Mouse (Mus musculus): ENCODE measurements around the gene Vps13d. TPM values are rescaled to one million over a fixed set of nuclear protein-coding genes. Genes with fewer than 3 reads are reported as not detected.

The Vps13d gene
- total and polyA plus RNA-seq, 3 experiments = 9.4 to 9.8 (median 9.7) TPM

DNA sequence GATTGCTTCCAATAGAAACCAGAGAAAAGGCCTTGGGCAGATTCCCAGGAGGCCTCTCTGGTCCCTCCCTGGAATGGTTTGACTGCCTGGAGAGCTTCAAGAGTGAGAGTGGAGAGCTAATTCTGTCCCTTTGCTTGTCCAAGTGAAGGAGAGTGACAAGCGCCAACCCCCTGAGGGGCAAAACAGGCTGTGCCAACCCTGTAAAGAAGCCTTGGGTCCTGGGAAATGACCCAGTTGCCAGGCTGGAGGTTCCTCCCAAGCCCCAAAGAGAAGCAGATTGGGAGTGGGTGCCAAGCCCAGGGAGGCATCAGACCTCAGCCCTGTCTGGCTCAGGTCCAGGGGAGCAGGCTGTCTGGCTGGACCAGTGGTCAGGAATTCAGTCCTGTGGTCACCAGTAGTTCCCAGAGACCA is 265.0 kb downstream of the Vps13d start:
- in situ Hi-C loops (cut with MboI; ENCODE audit: low pct_ligation_motif_present, low pct_unique_long_range_greater_than_20kb, low sequenced_read_pairs) (no loop called here), dilution Hi-C loops (cut with MboI; ENCODE audit: extremely low pct_ligation_motif_present, extremely low pct_unique_long_range_greater_than_20kb, low sequenced_read_pairs) (no loop called here)
- peaks cover 19 to 26% of the 10 kb centered on the region in 2 experiments for H3K36me3 ChIP-seq (replicated peaks in 1 of 2; ENCODE audit: control insufficient read depth in 1 of 2, insufficient read depth in 1 of 2, low read length in 1 of 2)
- DNase-seq (ENCODE audit: extremely low read depth) = no peak
- TF ChIP-seq POLR2A (IDR thresholded peaks at IDR 0.05; ENCODE audit: low read depth, low read length) (no peak), MXI1 (IDR thresholded peaks at IDR 0.05; ENCODE audit: low read depth, low read length) (no peak), ELF1 (IDR thresholded peaks at IDR 0.05; ENCODE audit: low read depth, low read length) (no peak), MYC (IDR thresholded peaks at IDR 0.05; ENCODE audit: low read depth, low read length) (no peak)
- H3K79me2 ChIP-seq (replicated peaks; ENCODE audit: control insufficient read depth, extremely low read depth, insufficient read depth, poor library complexity, severe bottlenecking) = no peaks in the 10 kb centered on the region
- H3K9ac ChIP-seq (ENCODE audit: insufficient read depth, low read depth) = no peak overlapping the region
- H3K4me2 ChIP-seq (ENCODE audit: insufficient read depth, low read depth, poor library complexity, severe bottlenecking) = no peak overlapping the region
- no peaks in the 10 kb centered on the region for H3K27me3 ChIP-seq (replicated peaks)
- H3K27ac ChIP-seq (ENCODE audit: insufficient read depth, low read depth) = no peak overlapping the region
- no peaks in the 10 kb centered on the region for H3K4me1 ChIP-seq (ENCODE audit: control insufficient read depth in 1 of 2, insufficient read depth in 2 of 2)
- no peak overlapping the region for H3K4me3 ChIP-seq (replicated peaks in 1 of 3; ENCODE audit: low read depth in 2 of 3, low read length in 2 of 3, poor library complexity in 1 of 3)
- H3K9me3 ChIP-seq (replicated peaks; ENCODE audit: low read length) = peaks cover 3% of the 10 kb centered on the region

- DNase-seq (ENCODE audit: extremely low read depth) = no peak
- Histone ChIP-seq H3K36me3 (replicated peaks in 1 of 2; ENCODE audit: control insufficient read depth in 1 of 2, insufficient read depth in 1 of 2, low read length in 1 of 2) (peaks cover 19 to 26% of the 10 kb centered on the region in 2 experiments), H3K27ac (ENCODE audit: insufficient read depth, low read depth) (no peak overlapping the region), H3K9ac (ENCODE audit: insufficient read depth, low read depth) (no peak overlapping the region), H3K4me1 (ENCODE audit: control insufficient read depth in 1 of 2, insufficient read depth in 2 of 2) (no peaks in the 10 kb centered on the region), H3K27me3 (replicated peaks) (no peaks in the 10 kb centered on the region), H3K4me3 (replicated peaks in 1 of 3; ENCODE audit: low read depth in 2 of 3, low read length in 2 of 3, poor library complexity in 1 of 3) (no peak overlapping the region), H3K9me3 (replicated peaks; ENCODE audit: low read length) (peaks cover 3% of the 10 kb centered on the region), H3K4me2 (ENCODE audit: insufficient read depth, low read depth, poor library complexity, severe bottlenecking) (no peak overlapping the region), H3K79me2 (replicated peaks; ENCODE audit: control insufficient read depth, extremely low read depth, insufficient read depth, poor library complexity, severe bottlenecking) (no peaks in the 10 kb centered on the region)
- in situ Hi-C loops (cut with MboI; ENCODE audit: low pct_ligation_motif_present, low pct_unique_long_range_greater_than_20kb, low sequenced_read_pairs) = no loop called here
- dilution Hi-C loops (cut with MboI; ENCODE audit: extremely low pct_ligation_motif_present, extremely low pct_unique_long_range_greater_than_20kb, low sequenced_read_pairs) = no loop called here
- TF ChIP-seq POLR2AphosphoS2 (IDR thresholded peaks at IDR 0.05; ENCODE audit: low read depth, low read length) = no peak
- TF ChIP-seq JUND (conservative IDR thresholded peaks at IDR 0.05; ENCODE audit: low read depth, low read length) = no peak
- no peak for TF ChIP-seq E2F4 (IDR thresholded peaks at IDR 0.05; ENCODE audit: insufficient replicate concordance, low read depth, low read length)
- no peak for TF ChIP-seq CTCF (conservative IDR thresholded peaks at IDR 0.05 in 1 of 2, IDR thresholded peaks at IDR 0.05 in 1 of 2; ENCODE audit: low read depth in 2 of 2, low read length in 2 of 2)
- TF ChIP-seq CHD1 (IDR thresholded peaks at IDR 0.05; ENCODE audit: low read depth, low read length) = no peak
- no peak for TF ChIP-seq GABPA (IDR thresholded peaks at IDR 0.05; ENCODE audit: insufficient replicate concordance, low read depth, low read length)
- TF ChIP-seq MAZ (IDR thresholded peaks at IDR 0.05; ENCODE audit: low read depth, low read length) = no peak
- no peak for TF ChIP-seq NELFE (IDR thresholded peaks at IDR 0.05; ENCODE audit: low read depth, low read length)
- TF ChIP-seq POLR2A (IDR thresholded peaks at IDR 0.05; ENCODE audit: low read depth, low read length) = no peak
- TF ChIP-seq SIN3A (IDR thresholded peaks at IDR 0.05; ENCODE audit: low read length) = no peak
- TF ChIP-seq TBP (conservative IDR thresholded peaks at IDR 0.05; ENCODE audit: low read depth, low read length) = no peak
- no peak for TF ChIP-seq CHD2 (IDR thresholded peaks at IDR 0.05; ENCODE audit: low read length)
- TF ChIP-seq ZMIZ1 (IDR thresholded peaks at IDR 0.05; ENCODE audit: low read depth, low read length) = no peak
- TF ChIP-seq ZKSCAN1 (IDR thresholded peaks at IDR 0.05; ENCODE audit: borderline replicate concordance, low read depth, low read length) = no peak
Measured at GRCm38 (mm10) chr4:144928693-144929436, 265.9 kb downstream of the Vps13d start.

Other genes starting within 250 kb of the Vps13d start
- 14.9 and 16.7 TPM in 2 replicates for gene Tnfrsf1b, start 51.9 kb upstream of the Vps13d start, total RNA-seq (2012; rRNA removed)
- gene Tnfrsf1b, start 51.9 kb upstream of the Vps13d start, total RNA-seq (2014; rRNA removed) = 10.7 and 11.4 TPM in 2 replicates
- gene Tnfrsf1b, start 51.9 kb upstream of the Vps13d start, polyA plus RNA-seq (2012; ENCODE audit: insufficient read length, low read depth) = 18.8 and 21.6 TPM in 2 replicates
- gene Tnfrsf8, start 120.2 kb upstream of the Vps13d start, total RNA-seq (2012; rRNA removed) = 23.2 and 31.0 TPM in 2 replicates
- gene Tnfrsf8, start 120.2 kb upstream of the Vps13d start, total RNA-seq (2014; rRNA removed) = 18.9 and 24.7 TPM in 2 replicates
- 11.5 and 12.7 TPM in 2 replicates for gene Tnfrsf8, start 120.2 kb upstream of the Vps13d start, polyA plus RNA-seq (2012; ENCODE audit: insufficient read length, low read depth)

Data from CH12.LX (cell line).